Mouse (Mus musculus) cortical plate, adult 2 months (tissue): ENCODE results near the gene Psmc5.

Experiments used
- CTCF ChIP-seq: fragments of 200-500 bp; IDR thresholded peaks from 2 replicates; pipeline ENCODE4 v1.5.1; 2011; ENCODE audit warnings: mild to moderate bottlenecking, control low read depth, low read length; ENCODE audit not compliant: insufficient read depth; ENCODE audit errors: extremely low read depth
- POLR2A ChIP-seq: fragments of 200-500 bp; IDR thresholded peaks from 2 replicates; pipeline ENCODE4 v1.6.1; 2011; ENCODE audit warnings: mild to moderate bottlenecking, low read length, control low read depth; ENCODE audit not compliant: insufficient read depth; ENCODE audit errors: extremely low read depth

DNA sequence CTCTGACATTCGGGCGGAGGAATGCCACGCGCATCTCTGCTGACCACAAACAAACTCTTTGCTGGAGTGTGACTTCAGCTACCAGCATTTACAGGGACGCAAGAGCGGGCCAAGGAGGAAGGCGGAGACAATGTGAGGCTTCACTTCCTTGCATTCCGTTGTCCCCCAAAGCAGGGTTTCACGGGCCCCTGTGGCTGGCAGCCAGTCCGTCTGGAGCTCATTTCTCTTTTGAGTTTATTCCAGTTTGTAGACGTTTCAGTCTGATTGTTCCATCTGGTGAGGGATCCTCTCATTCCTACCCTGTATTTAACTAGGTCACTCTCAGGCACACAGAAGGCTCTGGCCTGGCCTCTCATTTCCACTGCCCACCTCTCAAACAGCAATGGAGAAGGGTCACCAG is 31.0 kb downstream of the Psmc5 start:
- TF ChIP-seq CTCF (no peak), POLR2A (no peak)
